Mouse (Mus musculus): ENCODE data around the gene Rbm28. TPM values are rescaled to one million over a fixed set of nuclear protein-coding genes. Genes with fewer than 3 reads are reported as not detected.

The Rbm28 gene
- total and polyA plus RNA-seq, 3 experiments, result 37.6 to 103 (median 56.2) TPM

DNA sequence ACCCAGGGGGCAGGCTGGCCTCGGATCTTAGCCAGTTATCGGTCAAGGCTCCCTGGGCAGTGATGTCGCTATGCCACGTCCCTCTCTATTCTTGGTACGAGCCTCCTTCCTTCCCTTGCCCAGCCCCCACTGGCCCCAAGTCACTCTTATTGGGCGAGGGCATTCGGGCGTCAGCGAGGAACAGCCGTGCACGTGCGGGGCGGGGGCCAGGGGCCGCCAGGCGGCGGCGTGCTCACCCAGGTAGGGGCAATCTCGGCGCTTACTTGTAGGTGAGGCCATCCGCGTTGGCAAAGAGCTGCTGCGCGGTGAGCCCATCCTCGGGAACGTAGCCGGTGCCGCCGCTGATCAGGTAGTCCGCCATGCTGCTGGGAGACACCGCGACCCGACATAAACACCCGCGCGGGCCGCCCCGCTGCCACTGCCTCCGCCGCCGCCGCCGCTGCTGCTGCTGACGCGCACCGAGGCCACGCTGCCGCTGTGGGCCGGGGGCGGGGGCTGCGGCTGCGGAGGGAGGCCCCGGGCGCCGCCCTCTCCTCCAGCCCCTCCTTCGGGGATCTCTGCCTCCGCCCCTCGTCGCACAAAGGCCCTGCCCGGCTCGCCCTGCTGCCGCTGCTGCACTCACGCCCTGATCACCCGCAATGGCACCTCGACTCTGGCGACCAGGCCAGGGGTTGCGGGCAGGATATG, 47.1 kb upstream of the Rbm28 start (continued):
- TF ChIP-seq POLR2AphosphoS2 (IDR thresholded peaks at IDR 0.05; ENCODE audit: low read depth, low read length) (no peak), NELFE (IDR thresholded peaks at IDR 0.05; ENCODE audit: low read depth, low read length) (peak; percentile 23; the same call in 1 of the 2 replicates), HCFC1 (IDR thresholded peaks at IDR 0.05; ENCODE audit: low read depth, low read length) (no peak), TCF12 (IDR thresholded peaks at IDR 0.05; ENCODE audit: low read depth, low read length) (0 out of 2 replicates have a peak, but pooled peaks have one; percentile 40), CHD1 (IDR thresholded peaks at IDR 0.05; ENCODE audit: low read depth, low read length) (no peak), RAD21 (IDR thresholded peaks at IDR 0.05; ENCODE audit: low read depth, low read length) (no peak), USF2 (conservative IDR thresholded peaks at IDR 0.05; ENCODE audit: low read depth, low read length) (no peak)

DNA sequence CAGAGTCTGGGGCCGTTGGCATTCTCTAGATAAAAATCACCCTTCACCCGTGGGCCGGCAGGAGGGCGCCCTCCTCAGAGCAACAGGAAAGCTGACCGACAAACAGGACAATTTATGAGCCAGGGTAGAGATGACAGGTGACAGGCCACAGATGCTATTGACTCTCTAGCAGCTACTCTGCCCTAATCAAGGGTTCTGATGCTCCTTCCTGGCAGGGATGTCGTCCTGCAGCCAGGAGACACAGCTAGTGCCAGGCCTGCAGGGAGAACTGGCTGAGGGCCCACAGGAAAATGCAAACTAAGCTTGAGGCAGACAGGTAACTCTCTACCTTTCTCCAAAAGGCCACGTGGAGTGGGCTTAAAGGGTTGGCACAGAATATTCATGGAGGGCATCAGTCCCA, 46.3 kb upstream of the Rbm28 start:
- Histone ChIP-seq H3K9ac (ENCODE audit: insufficient read depth, low read depth) (peak overlapping the region; percentile 48), H3K27me3 (replicated peaks) (peaks cover 40% of the 10 kb centered on the region), H3K4me2 (ENCODE audit: insufficient read depth, low read depth, poor library complexity, severe bottlenecking) (peak overlapping the region; percentile 80), H3K4me3 (replicated peaks in 1 of 3; ENCODE audit: low read depth in 2 of 3, low read length in 2 of 3, poor library complexity in 1 of 3) (peak overlapping the region; percentile 70 to 79 (median 76)), H3K9me3 (replicated peaks; ENCODE audit: low read length) (no peaks in the 10 kb centered on the region), H3K36me3 (replicated peaks in 1 of 2; ENCODE audit: control insufficient read depth in 1 of 2, insufficient read depth in 1 of 2, low read length in 1 of 2) (peaks cover 8 to 18% of the 10 kb centered on the region in 2 experiments), H3K27ac (ENCODE audit: insufficient read depth, low read depth) (peak overlapping the region; percentile 29; the same call in 1 of the 2 replicates), H3K4me1 (ENCODE audit: control insufficient read depth in 1 of 2, insufficient read depth in 2 of 2) (peaks cover 10 to 68% of the 10 kb centered on the region in 2 experiments), H3K79me2 (replicated peaks; ENCODE audit: control insufficient read depth, extremely low read depth, insufficient read depth, poor library complexity, severe bottlenecking) (0 out of 2 replicates have a peak, but pooled peaks cover 2% of the 10 kb centered on the region)
- TF ChIP-seq USF1 (IDR thresholded peaks at IDR 0.05; ENCODE audit: low read depth, low read length), result no peak
- peak in 1 of 2 experiments; percentile 29; a peak in 1 of 4 replicates for TF ChIP-seq CTCF (conservative IDR thresholded peaks at IDR 0.05 in 1 of 2, IDR thresholded peaks at IDR 0.05 in 1 of 2; ENCODE audit: low read depth in 2 of 2, low read length in 2 of 2)
- dilution Hi-C loops (cut with MboI; ENCODE audit: extremely low pct_ligation_motif_present, extremely low pct_unique_long_range_greater_than_20kb, low sequenced_read_pairs) (no loop called here), in situ Hi-C loops (cut with MboI; ENCODE audit: low pct_ligation_motif_present, low pct_unique_long_range_greater_than_20kb, low sequenced_read_pairs) (no loop called here)
- DNase-seq (ENCODE audit: extremely low read depth), result no peak

DNA sequence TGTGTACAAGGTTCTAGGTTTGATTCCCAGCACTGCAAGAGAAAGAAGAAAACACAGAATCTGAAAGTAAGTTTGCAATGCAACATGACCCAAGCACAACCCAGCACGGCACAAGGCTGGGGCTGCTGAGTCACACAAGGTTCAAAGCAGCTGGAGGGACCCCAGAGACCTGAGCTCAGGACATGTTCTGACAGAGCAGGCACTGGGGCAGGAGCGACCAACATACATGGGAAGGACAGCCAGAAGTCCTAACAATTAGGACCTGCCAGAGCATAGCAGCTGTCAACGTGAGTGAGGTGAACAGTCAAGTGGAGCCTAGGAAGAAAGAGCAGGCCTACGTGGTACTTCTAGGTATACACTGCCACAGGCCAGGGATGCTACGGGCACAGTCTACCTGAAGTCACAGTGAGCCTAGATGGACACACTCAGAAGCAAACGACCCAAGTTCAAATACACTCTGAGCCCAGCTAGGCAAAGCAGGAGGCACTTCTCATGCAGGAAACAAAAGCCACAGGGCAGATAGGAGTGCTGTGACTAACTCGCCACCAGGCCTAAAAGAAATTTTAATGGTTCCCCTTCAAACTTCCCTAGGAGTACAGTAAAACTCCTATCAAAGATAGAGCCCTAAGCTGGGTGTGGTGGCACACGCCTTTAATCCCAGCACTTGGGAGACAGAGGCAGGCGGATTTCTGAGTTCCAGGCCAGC, 45.6 kb upstream of the Rbm28 start:
- TF ChIP-seq NRF1 (IDR thresholded peaks at IDR 0.05; ENCODE audit: low read depth, low read length), result no peak
- 0 out of 2 replicates have a peak, but pooled peaks have one; percentile 13 for TF ChIP-seq IRF4 (IDR thresholded peaks at IDR 0.05; ENCODE audit: low read depth, low read length)
- TF ChIP-seq MXI1 (IDR thresholded peaks at IDR 0.05; ENCODE audit: low read depth, low read length), result peak; percentile 53; the same call in 1 of the 2 replicates
- TF ChIP-seq MAX (IDR thresholded peaks at IDR 0.05; ENCODE audit: low read length), result no peak
- no peak for TF ChIP-seq NELFE (IDR thresholded peaks at IDR 0.05; ENCODE audit: low read depth, low read length)
- TF ChIP-seq ETS1 (conservative IDR thresholded peaks at IDR 0.05; ENCODE audit: low read depth, low read length), result peak; percentile 57; the same call in 1 of the 2 replicates
- no peak for TF ChIP-seq SIN3A (IDR thresholded peaks at IDR 0.05; ENCODE audit: low read length)
- TF ChIP-seq MAZ (IDR thresholded peaks at IDR 0.05; ENCODE audit: low read depth, low read length), result no peak
- Histone ChIP-seq H3K4me2 (ENCODE audit: insufficient read depth, low read depth, poor library complexity, severe bottlenecking) (peak overlapping the region; percentile 3; the same call in 1 of the 2 replicates), H3K9ac (ENCODE audit: insufficient read depth, low read depth) (no peak overlapping the region), H3K27me3 (replicated peaks) (peaks cover 32% of the 10 kb centered on the region), H3K4me3 (replicated peaks in 1 of 3; ENCODE audit: low read depth in 2 of 3, low read length in 2 of 3, poor library complexity in 1 of 3) (no peak overlapping the region), H3K79me2 (replicated peaks; ENCODE audit: control insufficient read depth, extremely low read depth, insufficient read depth, poor library complexity, severe bottlenecking) (0 out of 2 replicates have a peak, but pooled peaks cover 2% of the 10 kb centered on the region), H3K4me1 (ENCODE audit: control insufficient read depth in 1 of 2, insufficient read depth in 2 of 2) (peaks cover 10 to 61% of the 10 kb centered on the region in 2 experiments), H3K27ac (ENCODE audit: insufficient read depth, low read depth) (peak overlapping the region; percentile 44), H3K36me3 (replicated peaks in 1 of 2; ENCODE audit: control insufficient read depth in 1 of 2, insufficient read depth in 1 of 2, low read length in 1 of 2) (peaks cover 12 to 24% of the 10 kb centered on the region in 2 experiments), H3K9me3 (replicated peaks; ENCODE audit: low read length) (no peaks in the 10 kb centered on the region)
- dilution Hi-C loops (cut with MboI; ENCODE audit: extremely low pct_ligation_motif_present, extremely low pct_unique_long_range_greater_than_20kb, low sequenced_read_pairs), result no loop called here
- DNase-seq (ENCODE audit: extremely low read depth), result peak; percentile 27
- in situ Hi-C loops (cut with MboI; ENCODE audit: low pct_ligation_motif_present, low pct_unique_long_range_greater_than_20kb, low sequenced_read_pairs), result no loop called here
